Mouse (Mus musculus) embryo, embryonic 11.5 days (tissue): ENCODE measurements around the gene AL607142.1.

Source experiments
- DNase-seq: peaks from one replicate; pipeline ENCODE4 v3.0.0-alpha.2; 2012; ENCODE audit warnings: low read depth, low spot score

Gene AL607142.1

GRCm38 (mm10) chr4:120064696-120065095, at the start of gene AL607142.1:
TSS of gene AL607142.1 (plus strand) at chr4:120064996.
- no peak for DNase-seq

GRCm38 (mm10) chr4:120018426-120018825, 46.4 kb upstream of the AL607142.1 start:
- DNase-seq = no peak

- DNase-seq = no peak
These were observed 42.4 kb upstream of the AL607142.1 start for GRCm38 (mm10) chr4:120022392-120022791.

- DNase-seq = no peak
These were observed 41.5 kb upstream of the AL607142.1 start for GRCm38 (mm10) chr4:120023221-120023840.

GRCm38 (mm10) chr4:120024071-120024470, 40.7 kb upstream of the AL607142.1 start:
- DNase-seq = no peak

- no peak for DNase-seq
These were observed 37.1 kb upstream of the AL607142.1 start for GRCm38 (mm10) chr4:120027671-120028070.

- DNase-seq = no peak
These were observed 34.9 kb upstream of the AL607142.1 start for GRCm38 (mm10) chr4:120029937-120030336.

GRCm38 (mm10) chr4:120032320-120032983, 32.3 kb upstream of the AL607142.1 start:
- no peak for DNase-seq

- DNase-seq = no peak
These were observed 31.8 kb upstream of the AL607142.1 start for GRCm38 (mm10) chr4:120032984-120033355.

- no peak for DNase-seq
These were observed 28.5 kb upstream of the AL607142.1 start for GRCm38 (mm10) chr4:120036294-120036693.

GRCm38 (mm10) chr4:120037007-120037406, 27.8 kb upstream of the AL607142.1 start:
- DNase-seq = no peak

GRCm38 (mm10) chr4:120041520-120041919, 23.3 kb upstream of the AL607142.1 start:
- no peak for DNase-seq

- no peak for DNase-seq
These were observed 22.3 kb upstream of the AL607142.1 start for GRCm38 (mm10) chr4:120042480-120042879.

- no peak for DNase-seq
These were observed 20.2 kb upstream of the AL607142.1 start for GRCm38 (mm10) chr4:120044612-120045011.

- DNase-seq = no peak
These were observed 19.7 kb upstream of the AL607142.1 start for GRCm38 (mm10) chr4:120045131-120045537.

- no peak for DNase-seq
These were observed 18.9 kb upstream of the AL607142.1 start for GRCm38 (mm10) chr4:120045871-120046270.

- DNase-seq = no peak
These were observed 17.7 kb upstream of the AL607142.1 start for GRCm38 (mm10) chr4:120047060-120047459.

- DNase-seq = no peak
These were observed 16.5 kb upstream of the AL607142.1 start for GRCm38 (mm10) chr4:120048274-120048673.

GRCm38 (mm10) chr4:120049857-120050256, 14.9 kb upstream of the AL607142.1 start:
- no peak for DNase-seq

GRCm38 (mm10) chr4:120052481-120052880, 12.3 kb upstream of the AL607142.1 start:
- no peak for DNase-seq

- DNase-seq = no peak
These were observed 11.5 kb upstream of the AL607142.1 start for GRCm38 (mm10) chr4:120053026-120054005.

GRCm38 (mm10) chr4:120054145-120054544, 10.7 kb upstream of the AL607142.1 start:
- DNase-seq = no peak
